Mouse (Mus musculus) spleen, postnatal 10 days (tissue): ENCODE measurements around the gene Gm49486.
"Not testable (repeated sequence)": the region's sequence is repeated elsewhere in the genome, so short reads cannot be mapped to it uniquely, and the experiment has no call there.

ENCODE experiments used
- DNase-seq, 2 experiments: peaks; one replicate each; pipeline ENCODE4 v3.0.0; 2021 to 2022; ENCODE audit warnings: low spot score in 2 of 2

Gm49486 gene

GRCm38 (mm10) chr15:79224685-79225084, 4.5 kb upstream of the Gm49486 start:
- peak; percentile 75 to 86 for DNase-seq

- DNase-seq = not testable (repeated sequence)
Measured at GRCm38 (mm10) chr15:79225780-79226179, 3.4 kb upstream of the Gm49486 start.

DNA sequence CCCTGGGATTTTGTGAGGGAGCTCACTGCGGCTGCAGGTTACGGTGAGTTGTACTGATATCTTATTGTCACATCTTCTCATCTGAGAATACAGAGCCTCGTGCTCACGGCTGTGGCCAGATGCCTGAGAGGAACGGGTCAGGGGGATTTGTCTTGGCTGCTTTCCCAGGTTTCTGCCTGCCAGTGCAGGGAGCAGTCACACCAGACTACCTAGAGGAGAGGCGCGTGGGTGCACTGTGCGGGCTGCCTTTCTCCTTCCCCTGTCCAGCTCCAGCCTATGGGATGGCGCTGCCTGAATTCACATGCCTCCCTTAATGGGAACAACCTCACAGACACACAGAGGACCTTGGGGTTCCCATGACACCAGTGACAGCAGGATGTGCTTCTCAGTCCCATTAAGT, 6.1 kb downstream of the Gm49486 start:
- DNase-seq = no peak

DNA sequence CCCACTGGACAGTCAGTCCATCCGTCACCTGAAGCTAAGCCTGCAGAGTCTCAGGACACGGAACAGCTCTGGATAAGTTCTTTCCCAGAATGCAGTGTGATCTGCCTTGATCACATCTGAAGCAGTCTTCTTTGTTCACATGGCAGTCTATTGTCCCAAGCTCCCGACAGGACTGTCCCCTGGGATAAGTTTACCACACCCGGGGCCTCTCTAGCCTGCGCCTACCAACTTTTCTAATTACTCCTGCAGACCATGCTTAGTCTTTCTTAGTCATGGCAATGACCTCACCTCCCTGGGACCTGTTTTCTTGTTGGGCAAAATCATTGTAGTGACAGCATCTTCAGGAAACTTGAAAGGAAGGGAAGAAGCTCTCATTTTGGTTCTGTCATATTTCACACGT, 8.8 kb downstream of the Gm49486 start:
- no peak for DNase-seq

GRCm38 (mm10) chr15:79242574-79243233, 13.5 kb downstream of the Gm49486 start:
- no peak for DNase-seq

DNA sequence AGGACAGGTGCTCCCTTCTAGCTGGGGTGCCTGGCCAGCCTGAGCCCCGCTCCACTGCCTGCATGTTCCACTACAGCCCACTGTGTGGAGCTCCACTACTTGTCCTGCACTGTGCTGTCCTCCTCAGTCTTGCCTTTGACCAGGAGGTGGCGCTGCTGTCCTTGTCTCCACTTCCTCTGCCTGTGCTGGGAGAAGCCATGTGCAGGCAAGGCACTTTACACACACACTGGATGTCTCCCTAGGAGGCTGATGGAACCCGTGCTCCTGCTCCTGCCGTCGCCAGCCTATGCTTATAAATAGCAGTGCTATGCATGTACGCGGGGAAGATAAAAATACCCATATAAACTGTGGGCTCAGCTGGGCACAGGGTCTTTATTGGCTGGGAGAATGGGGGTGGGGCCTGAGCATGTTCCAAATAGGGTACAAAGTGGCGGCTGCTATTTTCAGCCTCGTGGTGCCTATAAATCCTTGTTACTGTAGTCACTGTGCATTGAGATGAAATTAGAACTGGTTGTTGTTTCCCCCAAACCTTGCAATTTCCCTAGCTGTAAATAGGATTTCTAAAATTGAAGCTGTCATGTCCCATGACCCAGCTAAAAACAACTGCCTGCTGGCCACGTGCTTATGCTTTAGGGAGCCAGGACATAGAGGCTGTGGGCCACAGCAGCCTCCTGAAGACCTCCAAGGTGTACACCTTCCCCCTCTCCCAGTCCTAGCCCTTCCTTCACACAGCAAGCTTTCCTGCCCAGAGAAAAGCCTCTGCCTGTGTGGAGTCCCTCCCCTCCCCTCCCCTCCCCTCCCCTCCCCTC, 14.2 kb downstream of the Gm49486 start:
- peak; percentile 70 to 93 for DNase-seq

GRCm38 (mm10) chr15:79244071-79244893, 15.1 kb downstream of the Gm49486 start:
- no peak for DNase-seq

GRCm38 (mm10) chr15:79245321-79245720, 16.1 kb downstream of the Gm49486 start:
- DNase-seq = no peak

DNA sequence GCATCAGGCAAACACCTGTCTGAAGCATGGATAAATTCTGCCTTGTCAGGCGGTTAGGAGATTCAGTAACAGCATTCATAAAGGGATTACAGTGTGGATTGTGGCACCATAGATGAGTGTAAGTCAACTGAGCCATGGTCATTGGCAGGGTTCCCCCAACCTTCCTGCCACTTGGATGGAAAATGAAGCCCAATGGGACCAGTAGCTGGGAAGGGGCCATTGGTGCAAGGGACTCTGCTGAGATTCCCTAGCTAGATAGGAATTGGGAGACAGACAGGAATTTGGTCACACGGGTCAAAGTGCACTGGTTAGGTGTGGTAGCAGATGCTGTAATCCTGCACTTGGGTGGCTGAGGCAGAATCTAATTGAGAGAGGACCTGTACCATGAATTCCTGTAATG, 21.0 kb downstream of the Gm49486 start:
- no peak for DNase-seq

DNA sequence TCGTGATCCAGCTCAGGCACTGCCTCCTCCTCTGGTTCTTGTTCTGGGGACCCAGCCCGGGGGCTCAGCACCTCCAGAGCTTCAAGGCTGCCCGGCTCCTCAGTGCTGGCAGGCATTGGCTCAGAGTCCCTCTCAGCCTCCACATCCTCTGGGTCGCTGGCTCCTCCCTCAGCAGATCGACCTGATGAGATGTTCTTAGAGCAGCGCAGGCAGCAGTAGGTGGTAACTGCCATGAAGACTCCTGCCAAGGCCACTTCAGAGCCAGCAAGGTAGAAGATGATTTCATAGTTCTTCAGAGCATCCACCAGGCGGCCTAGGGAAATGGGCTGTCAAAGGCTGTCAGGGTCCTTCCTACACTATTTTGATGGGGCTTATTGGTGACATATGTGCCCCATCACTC, 22.0 kb downstream of the Gm49486 start:
- no peak for DNase-seq

DNA sequence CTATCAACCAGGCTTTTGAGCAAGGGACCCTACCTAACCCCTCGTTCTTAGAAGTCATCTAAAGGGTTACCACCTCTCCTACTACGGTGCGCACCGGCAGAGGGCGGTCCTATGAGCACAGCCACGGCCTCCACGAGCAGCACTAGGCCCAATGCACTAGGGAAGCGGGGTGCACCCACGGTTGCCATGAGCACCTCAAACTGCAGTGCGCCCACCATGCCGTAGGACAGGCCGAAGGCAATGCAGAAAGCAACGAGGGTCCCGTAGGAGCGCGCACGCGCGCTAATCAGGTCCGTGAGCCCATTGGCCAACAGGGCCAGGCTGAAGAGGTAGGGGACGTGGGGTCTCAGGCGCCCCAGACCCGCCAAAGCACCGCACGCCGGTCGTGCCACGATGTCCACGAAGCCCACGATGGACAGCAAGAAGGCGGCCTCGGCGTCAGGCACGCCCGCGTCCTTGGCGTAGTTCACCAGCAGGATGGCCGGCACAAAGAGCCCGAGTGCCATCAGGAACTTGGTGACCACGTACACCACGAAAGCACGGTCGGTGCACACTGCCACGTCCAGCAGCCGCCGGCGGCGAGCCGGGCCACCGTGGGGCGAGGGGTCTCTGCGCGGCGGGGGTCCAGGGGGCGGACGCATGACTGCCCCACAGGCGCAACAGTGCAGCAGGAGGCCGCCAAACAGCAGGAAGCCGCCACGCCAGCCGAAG, 22.7 kb downstream of the Gm49486 start:
- DNase-seq = no peak

GRCm38 (mm10) chr15:79252580-79252979, 23.4 kb downstream of the Gm49486 start:
- no peak for DNase-seq

GRCm38 (mm10) chr15:79254661-79255060, 25.5 kb downstream of the Gm49486 start, which contains the start of gene Slc16a8:
Slc16a8 (minus strand) TSS chr15:79254761.
- no peak for DNase-seq

GRCm38 (mm10) chr15:79258521-79258920, 29.3 kb downstream of the Gm49486 start:
- DNase-seq = no peak

DNA sequence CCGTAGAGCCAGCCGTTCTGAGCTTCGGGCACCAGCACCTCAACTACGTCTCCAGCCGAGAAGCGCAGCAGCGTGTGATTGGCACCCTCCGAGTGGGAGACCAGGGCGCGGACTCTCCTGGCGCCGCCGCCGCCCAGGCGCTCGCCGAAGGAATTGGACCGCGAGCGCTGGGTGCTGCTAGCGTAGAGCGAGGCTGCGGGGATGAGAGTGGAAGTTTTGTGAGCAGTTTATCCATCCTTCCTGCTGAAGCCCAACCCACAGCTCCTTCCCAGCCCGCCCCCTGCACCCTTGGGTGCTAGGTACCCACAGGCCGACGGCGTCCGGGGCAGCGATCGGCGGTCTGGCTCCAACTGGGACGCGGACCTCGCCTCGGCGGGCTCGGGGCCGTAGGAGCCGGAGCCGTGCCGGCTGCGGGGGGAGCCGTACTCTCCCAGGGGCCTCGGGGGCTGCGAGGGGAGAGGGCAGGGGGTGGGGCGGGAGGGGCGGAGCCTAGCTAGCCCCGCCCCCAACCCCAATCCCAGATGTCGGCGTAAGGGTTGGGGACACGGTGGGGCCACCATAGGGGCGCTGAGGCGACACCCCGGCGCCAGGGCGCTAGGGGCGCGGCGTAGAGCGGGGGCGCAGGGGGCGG, 32.0 kb downstream of the Gm49486 start:
- peak in 1 of 2 experiments; percentile 17 for DNase-seq

DNA sequence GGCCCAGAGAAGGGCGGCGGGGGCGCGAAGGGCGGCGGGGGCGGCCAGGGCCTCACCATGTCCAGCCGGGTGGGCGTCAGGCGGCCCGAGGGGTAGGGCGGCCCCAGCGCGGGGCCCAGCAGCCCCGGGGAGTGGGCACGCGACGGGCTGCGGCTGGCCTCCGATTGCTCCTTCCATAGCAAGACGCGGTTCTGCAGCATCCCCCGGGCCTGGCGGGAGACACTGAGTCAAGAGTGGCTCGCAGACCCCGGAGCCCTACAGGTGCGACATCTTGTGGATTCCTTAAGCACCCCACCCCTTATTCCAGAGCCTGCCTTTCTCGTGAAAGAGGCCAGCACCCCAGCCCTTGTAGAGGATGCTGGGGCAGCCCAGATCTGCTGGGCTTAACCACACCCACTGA, 32.6 kb downstream of the Gm49486 start:
- DNase-seq = no peak

- DNase-seq = no peak
Measured at GRCm38 (mm10) chr15:79262375-79262774, 33.2 kb downstream of the Gm49486 start.

- no peak for DNase-seq
Measured at GRCm38 (mm10) chr15:79262786-79263309, 33.7 kb downstream of the Gm49486 start.

GRCm38 (mm10) chr15:79263726-79264125, 34.5 kb downstream of the Gm49486 start:
- no peak for DNase-seq

DNA sequence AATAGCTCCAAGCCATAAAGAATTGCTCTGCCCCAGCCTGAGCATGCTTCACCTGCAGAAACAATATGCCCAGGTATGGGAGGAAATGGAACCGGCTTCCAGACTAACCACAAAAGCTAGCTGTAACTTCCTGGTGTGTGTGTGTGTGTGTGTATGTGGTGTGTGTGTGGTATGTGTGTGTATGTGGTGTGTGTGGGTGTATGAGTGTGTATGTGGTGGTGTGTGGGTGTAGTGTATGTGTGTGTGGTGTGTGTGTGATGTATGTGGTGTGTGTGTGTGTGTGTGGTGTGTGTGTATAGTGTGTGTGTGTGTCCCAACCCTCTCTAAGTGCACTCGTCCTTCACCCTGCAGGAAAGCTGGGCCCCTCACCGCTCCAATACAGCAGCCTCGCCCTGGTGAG, 36.2 kb downstream of the Gm49486 start:
- DNase-seq = no peak

DNA sequence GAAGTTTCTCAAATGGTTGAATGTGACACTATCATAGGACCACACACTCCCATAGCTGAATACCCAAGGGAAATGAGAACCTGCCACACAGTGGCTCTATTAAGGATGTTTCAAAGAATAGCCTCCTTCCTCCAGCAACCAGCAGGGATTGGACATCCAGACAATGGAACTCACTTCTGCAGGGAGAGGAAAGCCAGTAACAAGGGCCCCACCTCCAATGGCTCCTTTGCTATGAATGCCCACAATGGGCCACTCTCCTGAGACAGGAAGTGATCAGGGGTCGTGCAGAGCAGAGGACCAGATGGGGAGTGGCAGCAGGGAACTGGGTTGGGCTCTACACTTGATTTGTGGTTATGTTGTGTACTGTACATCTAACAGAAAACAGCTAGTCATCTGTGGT, 39.3 kb downstream of the Gm49486 start:
- no peak for DNase-seq
